Comparison of ENCODE assay signal across 8 mouse cellular contexts in genomic region chr14:122476041-122476821, GRCm38 (mm10). TPM values are rescaled to one million over a fixed set of nuclear protein-coding genes. Genes with fewer than 3 reads are reported as not detected.
DNase-seq lines count a peak whose midpoint lies in the region; ATAC-seq lines count a peak whose summit lies in the region.

No protein-coding gene starts in this region.

- peaks cover 85% of the 10 kb centered on the region for H3K27me3 ChIP-seq in heart, embryonic 12.5 days (replicated peaks)
- H3K27me3 ChIP-seq in forebrain, embryonic 10.5 days (ENCODE audit: poor library complexity, severe bottlenecking), result peaks cover 86% of the 10 kb centered on the region
- H3K27me3 ChIP-seq in neural tube, embryonic 14.5 days (ENCODE audit: control insufficient read depth, insufficient read depth, low read length), result peaks cover 13% of the 10 kb centered on the region

- peaks cover 33% of the 10 kb centered on the region for H3K4me1 ChIP-seq in heart, embryonic 12.5 days (replicated peaks)
- peaks cover 80% of the 10 kb centered on the region for H3K4me1 ChIP-seq in forebrain, embryonic 10.5 days
- H3K4me1 ChIP-seq in neural tube, embryonic 14.5 days (ENCODE audit: control insufficient read depth, insufficient read depth, low read length), result peaks cover 8% of the 10 kb centered on the region

- H3K4me3 ChIP-seq in heart, embryonic 12.5 days, result peak overlapping the region; percentile 54
- H3K4me3 ChIP-seq in forebrain, embryonic 10.5 days, result peak overlapping the region; percentile 86
- H3K4me3 ChIP-seq in neural tube, embryonic 14.5 days (ENCODE audit: low read depth, low read length), result peak overlapping the region; percentile 46

- under 1% methylated on average over 62 of the region's 62 CpGs for WGBS in heart, embryonic 12.5 days
- WGBS in forebrain, embryonic 10.5 days, result under 1% methylated on average over 62 of the region's 62 CpGs
- under 1% methylated on average over 62 of the region's 62 CpGs for WGBS in neural tube, embryonic 14.5 days

- ATAC-seq in heart, embryonic 12.5 days (ENCODE audit: insufficient number of reproducible peaks, low FRiP score), result no peak
- ATAC-seq in neural tube, embryonic 14.5 days (ENCODE audit: low read depth), result no peak

- H3K36me3 ChIP-seq in heart, embryonic 12.5 days, result no peaks in the 10 kb centered on the region
- H3K36me3 ChIP-seq in forebrain, embryonic 10.5 days (replicated peaks), result peaks cover 38% of the 10 kb centered on the region
- no peaks in the 10 kb centered on the region for H3K36me3 ChIP-seq in neural tube, embryonic 14.5 days (ENCODE audit: control insufficient read depth, insufficient read depth, low read length)

- DNase-seq in heart, adult 8-10 months (ENCODE audit: low spot score), result no peak
- DNase-seq in Muller cell, postnatal 12 days (ENCODE audit: inconsistent ontology term), result peak; percentile 62
- peak; percentile 63 for DNase-seq in forebrain, embryonic 10.5 days (ENCODE audit: extremely low spot score, low spot score)
- DNase-seq in kidney, postnatal 4 days, result peak; percentile 37 to 60
- no peak for DNase-seq in T-cell, adult 2 months (ENCODE audit: low spot score)
- DNase-seq in right cerebral cortex, postnatal 4 days, result no peak

- no peaks in the 10 kb centered on the region for H3K9me3 ChIP-seq in heart, embryonic 12.5 days (replicated peaks)
- no peaks in the 10 kb centered on the region for H3K9me3 ChIP-seq in forebrain, embryonic 10.5 days
- no peaks in the 10 kb centered on the region for H3K9me3 ChIP-seq in neural tube, embryonic 14.5 days (ENCODE audit: control insufficient read depth, low read length)

- H3K27ac ChIP-seq in heart, embryonic 12.5 days (ENCODE audit: poor library complexity, severe bottlenecking), result no peak overlapping the region
- peak overlapping the region; percentile 99 for H3K27ac ChIP-seq in forebrain, embryonic 10.5 days
- H3K27ac ChIP-seq in neural tube, embryonic 14.5 days (ENCODE audit: low read depth, low read length), result peak overlapping the region; percentile 87

- H3K4me2 ChIP-seq in heart, embryonic 12.5 days, result peak overlapping the region; percentile 85
- H3K4me2 ChIP-seq in neural tube, embryonic 14.5 days (ENCODE audit: low read depth, low read length), result peak overlapping the region; percentile 49

- H3K9ac ChIP-seq in heart, embryonic 12.5 days, result no peak overlapping the region
- peak overlapping the region; percentile 70 for H3K9ac ChIP-seq in neural tube, embryonic 14.5 days (replicated peaks; ENCODE audit: low read depth, low read length)

RNA-seq across cellular contexts. Expression of gene Zic2, which starts 1.0 kb away (rescaled TPM):
- not detected in 2 replicates for polyA plus RNA-seq in heart, embryonic 12.5 days (2016; fragmentation: Nextera tagmentation; extraction: Ambion mirVana)
- under 1 TPM in 1 of 4 experiments, not detected in 3; 0.11 TPM for total RNA-seq in heart, adult 8-10 months (2022)
- polyA plus RNA-seq in forebrain, embryonic 10.5 days (2016; fragmentation: Nextera tagmentation; extraction: Ambion mirVana), result 7.0 and 7.3 TPM in 2 replicates
- 6.5 and 9.4 TPM in 2 replicates for polyA plus RNA-seq in neural tube, embryonic 14.5 days (2014; fragmentation: Nextera tagmentation; extraction: Ambion mirVana)

RNA-seq across cellular contexts. Expression of gene Zic5, which starts 10.8 kb away (rescaled TPM):
- 0.04 TPM in 1 of 2 replicates, not detected in the other for polyA plus RNA-seq in heart, embryonic 12.5 days (2016; fragmentation: Nextera tagmentation; extraction: Ambion mirVana)
- not detected for total RNA-seq in heart, adult 8-10 months (2022)
- polyA plus RNA-seq in forebrain, embryonic 10.5 days (2016; fragmentation: Nextera tagmentation; extraction: Ambion mirVana), result 20.7 and 21.5 TPM in 2 replicates
- polyA plus RNA-seq in neural tube, embryonic 14.5 days (2014; fragmentation: Nextera tagmentation; extraction: Ambion mirVana), result 7.8 and 7.9 TPM in 2 replicates

RNA-seq across cellular contexts. Expression of gene Gm10837, which starts 14.2 kb away (rescaled TPM):
- polyA plus RNA-seq in heart, embryonic 12.5 days (2016; fragmentation: Nextera tagmentation; extraction: Ambion mirVana), result not detected in 2 replicates
- total RNA-seq in heart, adult 8-10 months (2022), result not detected
- polyA plus RNA-seq in forebrain, embryonic 10.5 days (2016; fragmentation: Nextera tagmentation; extraction: Ambion mirVana), result 0.27 TPM in 1 of 2 replicates, not detected in the other
- 0.35 and 0.45 TPM in 2 replicates for polyA plus RNA-seq in neural tube, embryonic 14.5 days (2014; fragmentation: Nextera tagmentation; extraction: Ambion mirVana)

RNA-seq across cellular contexts. Expression of gene Gm5089, which starts 25.3 kb away (rescaled TPM):
- polyA plus RNA-seq in heart, embryonic 12.5 days (2016; fragmentation: Nextera tagmentation; extraction: Ambion mirVana), result not detected in 2 replicates
- total RNA-seq in heart, adult 8-10 months (2022), result not detected
- 1.0 and 1.9 TPM in 2 replicates for polyA plus RNA-seq in forebrain, embryonic 10.5 days (2016; fragmentation: Nextera tagmentation; extraction: Ambion mirVana)
- polyA plus RNA-seq in neural tube, embryonic 14.5 days (2014; fragmentation: Nextera tagmentation; extraction: Ambion mirVana), result 0.27 and 0.81 TPM in 2 replicates

RNA-seq across cellular contexts. Expression of gene Pcca, which starts 57.9 kb away (rescaled TPM):
- polyA plus RNA-seq in heart, embryonic 12.5 days (2016; fragmentation: Nextera tagmentation; extraction: Ambion mirVana), result 28.0 and 28.4 TPM in 2 replicates
- 100 to 1,000 TPM in 3 of 4 experiments, 10 to 100 TPM in 1; 88.8 to 117 (median 110) TPM for total RNA-seq in heart, adult 8-10 months (2022)
- 38.9 and 39.0 TPM in 2 replicates for polyA plus RNA-seq in forebrain, embryonic 10.5 days (2016; fragmentation: Nextera tagmentation; extraction: Ambion mirVana)
- polyA plus RNA-seq in neural tube, embryonic 14.5 days (2014; fragmentation: Nextera tagmentation; extraction: Ambion mirVana), result 27.7 and 29.4 TPM in 2 replicates

Comparison
In these comparisons a context has a peak if more than half of its experiments do, and no peak if none do; other contexts are left out.
1. DNase-seq: peak in Muller cell, postnatal 12 days (single experiment), forebrain, embryonic 10.5 days (single experiment) and kidney, postnatal 4 days (2 of 2); none in heart, adult 8-10 months (single experiment), T-cell, adult 2 months (single experiment) and right cerebral cortex, postnatal 4 days (single experiment).
2. Peak in every context shown above with its lines, with median percentiles within 50 percentile points of each other: H3K4me3 ChIP-seq.